Mouse (Mus musculus): ENCODE results near the gene Uhmk1. TPM values are rescaled to one million over a fixed set of nuclear protein-coding genes. Genes with fewer than 3 reads are reported as not detected.

The Uhmk1 gene
- total RNA-seq (2023), result 10 to 100 TPM; 68.5 to 69.8 TPM

GRCm38 (mm10) chr1:170214757-170215522, at the start of gene Uhmk1:
Gene Uhmk1, minus strand, starts transcription at chr1:170215397.

GRCm38 (mm10) chr1:170232688-170233087, 17.5 kb upstream of the Uhmk1 start, which contains the start of gene Sh2d1b2:
Gene Sh2d1b2, plus strand, starts transcription at chr1:170232749.

GRCm38 (mm10) chr1:170174814-170175332, 40.3 kb downstream of the Uhmk1 start, which contains the start of gene Uap1:
Gene Uap1, minus strand, starts transcription at chr1:170174957.

Other genes starting within 250 kb of the Uhmk1 start
- 10 to 100 TPM; 11.7 to 14.5 TPM for gene Hsd17b7, start 246.2 kb downstream of the Uhmk1 start, total RNA-seq (2023)
- not detected for gene Ddr2, start 104.6 kb downstream of the Uhmk1 start, total RNA-seq (2023)
- 10 to 100 TPM; 56.1 to 57.7 TPM for gene Uap1, start 40.4 kb downstream of the Uhmk1 start, total RNA-seq (2023)
- 1 to 10 TPM in 1 of 2 experiments, not detected in 1; 1.4 TPM for gene Sh2d1b2, start 17.4 kb upstream of the Uhmk1 start, total RNA-seq (2023)
- 1 to 10 TPM in 1 of 2 experiments, under 1 TPM in 1; 0.50 to 1.4 TPM for gene Sh2d1b1, start 61.9 kb upstream of the Uhmk1 start, total RNA-seq (2023)
- gene Gm7694, start 90.9 kb upstream of the Uhmk1 start, total RNA-seq (2023), result not detected
- gene Spata46, start 93.4 kb upstream of the Uhmk1 start, total RNA-seq (2023), result not detected